Mouse (Mus musculus) stomach, postnatal 0 days (tissue): ENCODE data around the gene Pdia4.

ENCODE experiments used
- CTCF ChIP-seq: IDR thresholded peaks from 2 replicates; pipeline ENCODE4 v1.5.1; 2016; ENCODE audit warnings: antibody characterized with exemption, low read depth, mild to moderate bottlenecking, moderate library complexity
- EP300 ChIP-seq: optimal IDR thresholded peaks from 2 replicates; pipeline ENCODE3; 2016; ENCODE audit warnings: antibody characterized with exemption

DNA sequence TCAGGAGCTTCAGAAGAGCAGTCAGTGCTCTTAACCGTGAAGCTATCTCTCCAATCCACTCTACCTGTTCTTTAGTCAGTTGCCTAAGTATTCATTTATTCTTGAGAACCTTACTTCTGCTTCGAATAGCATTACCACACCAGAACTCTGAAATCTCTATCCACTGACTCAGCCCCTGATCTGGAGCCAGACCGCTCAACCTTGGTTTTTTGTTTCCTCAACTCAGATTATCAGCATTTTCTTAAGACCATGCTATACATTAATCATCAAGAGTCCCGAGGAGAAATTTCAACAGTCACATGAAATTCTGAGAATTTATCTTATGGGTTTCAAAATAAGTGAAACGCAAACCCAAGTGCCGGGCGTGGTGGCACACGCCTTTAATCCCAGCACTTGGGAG is 5.5 kb upstream of the Pdia4 start:
- no peak for TF ChIP-seq CTCF
- TF ChIP-seq EP300, result no peak
